Mouse (Mus musculus) G1E (cell line): Measurements from ENCODE around the gene Ccnl1. TPM values are rescaled to one million over a fixed set of nuclear protein-coding genes. Genes with fewer than 3 reads are reported as not detected.
A peak's percentile ranks its signal among the peaks of the same experiment; 100 is the strongest.

Experiments used
- ATAC-seq: 2 replicates; pipeline ENCODE4 v1.8.0; 2016; ENCODE audit warnings: mild to moderate bottlenecking; ENCODE audit not compliant: insufficient number of reproducible peaks, poor library complexity, low FRiP score, severe bottlenecking; ENCODE audit errors: extremely low read depth
- DNase-seq: peaks from one replicate; pipeline ENCODE4 v3.0.0; 2012; ENCODE audit warnings: low spot score
- H3K27me3 ChIP-seq: 2 replicates; pipeline ENCODE4 v1.6.1; 2012; ENCODE audit warnings: mild to moderate bottlenecking, low read length, inconsistent platforms; ENCODE audit not compliant: insufficient read depth
- H3K36me3 ChIP-seq: replicated peaks from 2 replicates; pipeline ENCODE3; 2012; ENCODE audit warnings: mild to moderate bottlenecking, inconsistent platforms
- H3K4me1 ChIP-seq: 2 replicates; pipeline ENCODE4 v1.6.1; 2012; ENCODE audit warnings: low read depth, low read length, inconsistent platforms, mixed read lengths; ENCODE audit not compliant: insufficient read depth
- H3K4me3 ChIP-seq: 2 replicates; pipeline ENCODE4 v1.5.1; 2012; ENCODE audit warnings: low read depth, mild to moderate bottlenecking, inconsistent platforms, low read length, moderate library complexity, mixed read lengths
- H3K9me3 ChIP-seq: replicated peaks from 2 replicates; pipeline ENCODE4 v1.6.1; 2012; ENCODE audit warnings: inconsistent platforms
- CTCF ChIP-seq: IDR thresholded peaks from 2 replicates; pipeline ENCODE4 v1.5.1; 2012; ENCODE audit warnings: low read depth, low read length, inconsistent platforms, mixed read lengths
- GATA1 ChIP-seq: IDR thresholded peaks from 2 replicates; pipeline ENCODE4 v1.6.1; 2012; ENCODE audit warnings: borderline replicate concordance, low read length, inconsistent platforms, mixed read lengths
- GATA2 ChIP-seq: IDR thresholded peaks from 2 replicates; pipeline ENCODE4 v1.6.1; 2012; ENCODE audit warnings: low read depth, low read length, inconsistent platforms, borderline replicate concordance
- POLR2AphosphoS5 ChIP-seq: IDR thresholded peaks from 2 replicates; pipeline ENCODE4 v1.6.1; 2012; ENCODE audit warnings: low read depth, low read length, inconsistent platforms; ENCODE audit not compliant: insufficient replicate concordance
- TAL1 ChIP-seq: conservative IDR thresholded peaks from 2 replicates; pipeline ENCODE4 v1.6.1; 2012; ENCODE audit warnings: low read depth, low read length, inconsistent platforms, mixed read lengths
- polyA plus RNA-seq: library from polyadenylated mRNA; stranded (reverse); fragments of >175 nt; gene quantifications from 2 replicates; pipeline ENCODE4 v1.2.3, GENCODE M21; 2012
- total RNA-seq, 2 experiments: library from RNA; stranded (forward) in 1 of 2; stranded (reverse) in 1 of 2; fragments of 200-1000 nt in 1 of 2; fragments of >200 nt in 1 of 2; fragmentation: Nextera tagmentation in 1 of 2; gene quantifications; 2 replicates each; pipeline ENCODE4 v1.2.3; 2014 to 2017

Gene Ccnl1
- total and polyA plus RNA-seq, 3 experiments: 30.5 to 227 (median 167) TPM

DNA sequence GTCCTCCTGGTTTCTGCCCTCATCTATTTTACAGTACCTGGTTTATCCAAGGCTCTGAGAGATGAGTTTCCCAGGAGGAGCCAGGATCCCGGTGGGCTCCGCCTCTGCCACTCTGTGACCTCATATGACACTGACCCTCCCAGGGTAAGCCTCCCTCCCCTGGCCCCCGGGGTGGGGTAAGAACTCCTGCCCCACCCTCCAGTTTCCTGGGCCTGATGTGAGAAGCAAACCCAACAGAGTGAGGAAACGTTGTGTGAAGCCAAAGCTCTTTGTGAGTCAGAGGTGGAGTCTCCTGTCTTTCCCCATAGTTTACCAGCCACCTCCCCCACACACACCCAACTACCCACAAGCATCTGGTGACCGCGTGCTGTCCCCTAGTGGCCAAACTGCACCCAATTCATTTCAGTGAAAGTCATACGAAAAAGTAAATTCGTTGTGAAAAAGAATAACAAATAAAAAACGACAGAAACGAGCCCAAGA lies 28.7 kb downstream of the Ccnl1 start:
- H3K4me3 ChIP-seq: no peak overlapping the region; the same call in 1 of the 2 replicates
- peaks cover 32% of the 10 kb centered on the region for H3K27me3 ChIP-seq
- no peaks in the 10 kb centered on the region for H3K9me3 ChIP-seq
- ATAC-seq (peak; percentile 65; the same call in 1 of the 2 replicates), DNase-seq (peak; percentile 58)
- no peaks in the 10 kb centered on the region for H3K36me3 ChIP-seq
- H3K4me1 ChIP-seq: peaks cover 13% of the 10 kb centered on the region
- TF ChIP-seq POLR2AphosphoS5 (no peak), CTCF (peak; percentile 51; the same call in 1 of the 2 replicates), TAL1 (no peak)

- Histone ChIP-seq H3K36me3 (no peaks in the 10 kb centered on the region), H3K4me1 (peaks cover 13% of the 10 kb centered on the region), H3K4me3 (no peak overlapping the region), H3K27me3 (peaks cover 31% of the 10 kb centered on the region), H3K9me3 (no peaks in the 10 kb centered on the region)
- DNase-seq: no peak
- TF ChIP-seq POLR2AphosphoS5 (no peak), GATA2 (no peak), GATA1 (no peak), CTCF (no peak), TAL1 (no peak)
- ATAC-seq: no peak
Measured at GRCm38 (mm10) chr3:65928614-65929272, 29.3 kb downstream of the Ccnl1 start.

- H3K4me3 ChIP-seq: no peak overlapping the region
- no peak for DNase-seq
- no peaks in the 10 kb centered on the region for H3K9me3 ChIP-seq
- no peak for ATAC-seq
- no peaks in the 10 kb centered on the region for H3K36me3 ChIP-seq
- peaks cover 29% of the 10 kb centered on the region for H3K27me3 ChIP-seq
- TF ChIP-seq POLR2AphosphoS5 (no peak), GATA2 (no peak), CTCF (no peak), TAL1 (no peak), GATA1 (no peak)
- H3K4me1 ChIP-seq: peaks cover 13% of the 10 kb centered on the region
Measured at GRCm38 (mm10) chr3:65927685-65928084, 30.4 kb downstream of the Ccnl1 start.

- DNase-seq (no peak), ATAC-seq (no peak)
- H3K4me1 ChIP-seq: peaks cover 13% of the 10 kb centered on the region
- no peaks in the 10 kb centered on the region for H3K36me3 ChIP-seq
- H3K9me3 ChIP-seq: no peaks in the 10 kb centered on the region
- TF ChIP-seq TAL1 (no peak), CTCF (no peak), GATA2 (no peak), POLR2AphosphoS5 (no peak), GATA1 (no peak)
- no peak overlapping the region for H3K4me3 ChIP-seq
- H3K27me3 ChIP-seq: peaks cover 32% of the 10 kb centered on the region
Measured at GRCm38 (mm10) chr3:65927101-65927501, 30.9 kb downstream of the Ccnl1 start.

- DNase-seq: no peak
- Histone ChIP-seq H3K27me3 (peaks cover 26% of the 10 kb centered on the region), H3K4me1 (peaks cover 13% of the 10 kb centered on the region)
Measured at GRCm38 (mm10) chr3:65926426-65926825, 31.6 kb downstream of the Ccnl1 start.

DNA sequence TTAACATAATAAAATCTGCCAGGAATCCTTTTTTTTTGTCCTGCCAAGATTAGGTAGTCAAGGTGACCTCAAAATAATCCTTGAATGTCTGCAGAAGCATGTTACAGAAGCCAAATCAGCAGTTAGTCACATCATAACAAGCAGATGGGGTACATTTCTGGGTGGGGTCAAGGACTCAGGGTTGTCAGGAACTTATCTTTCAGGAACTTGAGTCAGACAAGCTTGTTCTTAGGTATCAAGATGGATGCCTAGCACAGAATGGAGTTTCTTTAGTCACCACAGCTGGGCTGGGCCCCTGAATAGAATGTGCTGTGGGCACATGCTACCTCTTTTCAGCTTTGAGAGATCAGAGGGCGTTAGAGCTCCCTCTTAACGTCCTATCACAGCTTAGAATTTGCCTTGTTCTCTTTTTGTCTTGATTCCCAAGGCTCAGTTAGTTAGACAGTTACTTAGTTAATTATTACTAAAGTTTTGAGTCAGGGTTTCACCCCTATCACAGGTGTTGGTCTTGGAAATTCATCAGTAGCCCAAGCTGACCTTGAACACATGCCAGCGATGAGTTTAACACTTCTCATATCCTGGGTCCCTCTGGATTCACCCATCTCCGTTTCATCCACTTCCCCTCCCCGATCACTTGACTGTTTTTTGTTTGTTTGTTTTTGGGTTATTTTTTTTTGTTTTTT lies 32.9 kb downstream of the Ccnl1 start:
- Histone ChIP-seq H3K36me3 (no peaks in the 10 kb centered on the region), H3K27me3 (peaks cover 22% of the 10 kb centered on the region), H3K4me1 (peaks cover 10% of the 10 kb centered on the region), H3K4me3 (no peak overlapping the region), H3K9me3 (no peaks in the 10 kb centered on the region)
- TF ChIP-seq GATA1 (no peak), CTCF (no peak), TAL1 (no peak), GATA2 (no peak), POLR2AphosphoS5 (no peak)
- DNase-seq (no peak), ATAC-seq (no peak)

More at GRCm38 (mm10) chr3:65926426-65926825, 31.6 kb downstream of the Ccnl1 start:
- TF ChIP-seq GATA1: no peak
- TF ChIP-seq GATA2: no peak
- no peak for TF ChIP-seq POLR2AphosphoS5
- no peak for TF ChIP-seq TAL1
- TF ChIP-seq CTCF: no peak
- no peaks in the 10 kb centered on the region for H3K9me3 ChIP-seq
- no peak overlapping the region for H3K4me3 ChIP-seq
- ATAC-seq: no peak
- H3K36me3 ChIP-seq: no peaks in the 10 kb centered on the region
